Mouse (Mus musculus): ENCODE results near the gene Cdkal1.

Cdkal1 gene

DNA sequence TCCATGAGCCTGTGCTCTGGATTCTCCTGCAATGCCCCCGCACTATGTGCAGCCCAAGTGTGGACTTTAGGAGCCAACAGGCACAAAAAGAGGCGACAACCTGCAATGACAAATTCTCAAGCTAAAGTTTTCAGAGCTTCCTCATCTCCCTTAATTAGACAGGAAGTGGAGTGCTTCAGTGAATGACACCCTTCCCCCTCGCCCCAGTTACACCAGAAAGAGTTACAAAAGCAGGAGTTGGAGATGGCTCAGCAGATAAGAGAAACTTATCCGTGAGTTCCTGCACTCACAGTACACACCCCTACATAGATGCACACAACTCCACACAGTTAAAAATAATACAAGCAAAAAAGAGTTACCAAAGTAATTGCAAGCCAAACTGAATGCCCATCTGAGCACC, 620.4 kb downstream of the Cdkal1 start:
- no peak for DNase-seq (ENCODE audit: low read depth)

DNA sequence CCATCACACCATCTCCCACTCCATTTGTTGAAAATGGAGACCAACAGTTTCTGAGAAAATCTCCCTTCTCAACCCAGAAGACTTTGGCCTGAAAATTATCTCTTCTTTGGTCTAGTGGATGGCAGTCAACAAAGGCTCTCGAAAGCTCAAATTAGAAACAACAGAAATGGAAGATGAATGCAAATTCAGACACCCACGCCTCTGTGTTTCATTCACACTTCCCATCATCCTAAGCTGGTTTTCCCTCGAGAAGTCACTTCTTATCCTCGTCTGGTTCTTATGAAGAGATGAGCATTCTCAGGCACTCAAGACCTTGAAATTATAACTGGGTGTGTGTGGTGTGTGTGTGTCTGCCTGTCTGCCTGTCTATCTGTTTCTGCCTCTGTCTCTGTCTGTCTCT, 621.0 kb downstream of the Cdkal1 start:
- DNase-seq (ENCODE audit: low read depth): no peak

DNA sequence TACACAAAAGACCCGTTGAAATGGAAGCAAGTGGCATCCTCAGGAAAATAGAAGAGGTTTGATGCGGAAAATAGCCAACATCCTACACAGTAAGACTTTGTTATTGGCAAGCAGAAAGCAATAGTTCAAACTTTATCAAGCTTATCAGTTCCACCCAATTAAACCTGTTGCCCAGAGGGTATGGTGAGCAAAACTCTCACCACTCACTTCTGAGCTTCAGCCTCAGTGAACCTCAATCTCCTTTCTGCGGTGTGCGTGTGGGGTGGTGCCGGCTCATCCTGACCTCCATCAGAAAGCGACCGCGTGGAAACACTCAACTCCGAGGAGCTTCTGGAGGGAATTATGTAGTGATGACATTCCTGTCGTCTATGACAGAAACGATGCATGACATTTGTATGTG, 621.5 kb downstream of the Cdkal1 start:
- no peak for DNase-seq (ENCODE audit: low read depth)

DNA sequence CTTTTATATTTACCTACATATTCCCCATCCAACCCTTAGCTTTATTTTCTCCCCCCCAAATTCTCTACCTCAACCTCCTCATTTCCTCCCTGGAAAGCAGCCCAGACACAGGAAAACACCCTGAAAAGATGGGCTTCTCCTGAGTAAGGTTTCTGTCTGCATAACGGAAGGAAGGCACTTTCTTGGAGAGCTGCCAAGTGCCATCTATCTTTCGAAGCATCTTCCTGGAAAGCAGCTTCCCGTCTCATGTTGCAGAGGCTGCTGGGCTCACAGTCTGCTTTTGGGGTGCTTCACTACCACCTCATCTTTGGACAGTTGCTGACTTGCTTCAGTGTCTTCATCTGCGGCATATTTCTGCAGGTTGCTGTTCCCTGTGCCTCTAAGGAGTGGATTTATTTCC, 622.8 kb downstream of the Cdkal1 start:
- no peak for DNase-seq (ENCODE audit: low read depth)

DNA sequence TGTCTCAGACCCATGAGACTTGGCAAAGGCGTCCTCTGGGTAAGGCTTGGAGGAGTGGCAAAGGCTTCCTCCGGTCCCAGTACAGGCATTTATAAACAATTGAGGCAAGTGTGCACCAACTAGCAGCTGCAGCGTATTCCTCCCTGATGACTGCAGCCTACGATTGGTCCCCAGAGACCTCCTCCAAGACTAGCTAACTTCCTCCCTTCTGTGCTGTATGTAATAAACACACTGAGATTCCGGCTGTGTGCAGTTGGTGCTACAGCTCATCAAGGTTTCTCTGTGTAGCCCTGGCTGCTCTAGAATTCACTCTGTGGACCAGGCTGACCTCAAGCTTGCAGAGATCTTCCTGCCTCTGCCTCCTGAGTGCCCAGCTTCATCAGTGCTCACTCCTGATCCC, 630.7 kb downstream of the Cdkal1 start:
- DNase-seq (ENCODE audit: low read depth): no peak

DNA sequence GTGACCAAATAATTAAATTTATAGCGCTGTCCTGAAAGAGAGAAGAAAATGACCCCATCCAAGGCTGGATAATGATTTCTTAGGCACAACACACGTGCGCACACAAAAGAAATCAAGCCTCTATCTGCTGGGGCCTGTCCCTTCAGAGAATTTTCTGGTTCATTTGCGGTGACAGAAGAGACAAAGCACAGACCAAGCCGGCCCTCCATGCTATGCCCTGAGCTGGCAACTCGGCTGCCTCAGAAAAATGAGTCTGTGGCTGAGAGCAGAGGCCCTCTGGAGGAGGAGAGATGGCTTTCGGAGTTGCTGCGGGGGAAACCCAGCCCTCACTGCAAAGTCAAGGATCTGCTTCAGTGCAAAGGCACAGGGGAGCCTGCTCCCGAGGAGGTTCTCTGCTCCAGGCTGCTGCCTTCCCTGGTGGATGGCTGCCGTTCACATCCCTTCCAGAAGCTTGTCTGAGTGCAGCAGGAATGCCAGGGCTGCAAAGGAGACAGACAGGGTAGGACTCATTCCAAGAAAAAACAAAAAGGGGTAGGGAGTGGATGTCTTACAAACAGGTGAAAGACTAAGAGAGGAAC, 633.1 kb downstream of the Cdkal1 start:
- no peak for DNase-seq (ENCODE audit: low read depth)

DNA sequence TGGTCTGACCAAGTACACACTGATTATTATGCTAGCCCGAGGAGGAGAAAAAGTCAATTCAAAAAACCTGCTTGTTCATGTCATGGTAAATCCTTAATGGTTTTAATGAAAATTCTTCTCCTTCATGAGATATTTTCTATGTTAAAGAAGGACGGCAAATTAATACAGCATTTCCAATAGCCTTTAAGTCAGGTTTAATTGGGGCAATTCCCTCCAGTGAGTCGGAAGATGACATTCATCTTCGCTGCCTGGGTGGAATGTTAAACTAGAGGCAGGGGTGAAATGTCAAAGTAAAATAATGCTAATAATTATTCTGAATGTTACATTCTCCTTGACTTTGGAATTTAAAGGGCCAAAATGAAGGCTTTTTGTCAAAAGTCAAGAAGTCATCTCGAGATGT, 633.8 kb downstream of the Cdkal1 start:
- DNase-seq (ENCODE audit: low read depth): no peak

DNA sequence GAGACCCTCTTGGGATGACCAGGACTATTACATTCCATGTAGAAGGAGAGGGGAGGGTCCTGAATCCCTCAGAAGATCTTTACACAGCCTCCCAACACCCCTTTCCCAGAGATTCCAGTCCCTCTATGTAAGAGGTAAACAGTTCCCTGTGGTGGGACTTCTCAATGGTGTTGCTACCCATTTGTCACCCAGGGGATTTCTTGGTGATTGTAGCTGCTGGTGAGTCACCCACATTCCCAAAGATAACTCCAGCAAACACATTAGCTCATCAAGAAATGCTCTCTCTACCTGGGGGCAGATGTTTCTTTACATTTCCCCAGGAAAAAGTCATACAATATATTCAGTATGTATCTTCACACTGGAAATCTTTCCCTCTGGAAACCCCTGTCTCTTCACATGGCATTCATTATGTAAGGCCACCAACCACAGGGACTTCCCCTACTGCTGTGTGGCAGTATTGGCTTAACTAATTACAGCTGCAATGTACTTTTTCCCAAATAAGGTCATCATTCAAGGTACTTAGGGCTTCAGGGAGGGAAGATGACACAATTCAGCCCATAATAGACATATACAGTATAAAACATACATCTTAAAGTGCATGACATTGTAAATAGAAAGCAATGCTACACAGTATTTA, 636.8 kb downstream of the Cdkal1 start:
- DNase-seq (ENCODE audit: low read depth): no peak

DNA sequence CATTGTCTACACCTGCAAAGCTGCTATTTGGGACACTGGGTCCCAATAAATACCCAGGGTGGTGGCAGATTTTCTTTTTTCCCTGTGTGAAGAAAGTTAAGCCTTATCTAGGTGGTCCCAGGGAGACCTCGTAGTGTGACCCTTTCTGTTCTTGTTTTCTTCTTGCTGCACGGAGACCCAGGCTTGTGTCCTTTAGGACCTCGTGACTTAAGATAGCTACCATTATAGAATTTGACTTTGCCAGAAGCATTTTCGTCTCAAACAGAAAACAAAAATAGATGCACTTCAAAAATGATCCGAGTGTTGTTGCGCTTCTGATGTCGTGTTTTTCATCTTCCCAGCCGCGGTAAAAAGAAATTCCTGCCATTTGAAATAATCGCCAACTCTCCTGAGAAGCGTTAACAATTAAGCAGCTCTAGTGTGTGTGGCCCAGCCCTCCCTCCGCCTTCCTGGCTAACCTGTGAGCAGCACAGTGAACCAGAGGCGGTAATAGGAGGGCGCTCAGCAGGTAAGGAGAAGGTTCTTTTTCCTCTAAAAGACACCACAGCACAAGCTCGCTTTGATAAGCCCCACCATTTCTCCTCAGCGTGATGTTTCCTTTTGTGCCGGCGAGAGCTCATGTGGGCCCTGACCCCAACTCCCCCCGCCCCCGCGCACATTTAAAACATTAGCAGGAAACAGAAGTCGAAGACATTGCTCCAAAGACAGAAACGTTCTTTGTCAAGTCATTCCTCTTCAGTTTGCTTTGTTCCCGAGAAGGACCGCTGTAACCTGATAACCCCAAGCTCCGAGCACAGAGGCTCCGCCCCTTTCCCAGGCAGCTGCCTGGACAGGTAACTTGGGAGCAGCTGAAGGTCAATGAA, 645.1 kb downstream of the Cdkal1 start:
- no peak for DNase-seq (ENCODE audit: low read depth)

DNA sequence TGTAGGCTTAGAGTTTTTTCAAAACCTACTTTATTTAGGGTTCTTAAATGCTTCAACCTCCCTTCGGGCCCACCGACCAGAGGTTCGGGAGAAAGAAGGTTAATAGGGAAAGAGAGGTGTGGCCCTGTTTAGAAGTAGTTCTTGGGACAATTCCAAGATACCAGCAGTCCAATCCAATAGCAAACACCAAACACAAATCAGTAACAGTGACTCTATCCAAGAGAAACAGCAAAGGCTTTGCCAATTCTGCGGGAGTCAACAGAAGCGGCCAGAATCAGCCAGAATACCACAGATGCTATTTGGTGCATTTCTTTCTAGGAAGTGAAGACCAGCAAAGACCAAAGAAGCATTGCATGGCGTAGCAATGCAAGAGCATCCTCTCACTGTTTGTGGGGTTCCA, 646.7 kb downstream of the Cdkal1 start:
- DNase-seq (ENCODE audit: low read depth): peak; percentile 38

DNA sequence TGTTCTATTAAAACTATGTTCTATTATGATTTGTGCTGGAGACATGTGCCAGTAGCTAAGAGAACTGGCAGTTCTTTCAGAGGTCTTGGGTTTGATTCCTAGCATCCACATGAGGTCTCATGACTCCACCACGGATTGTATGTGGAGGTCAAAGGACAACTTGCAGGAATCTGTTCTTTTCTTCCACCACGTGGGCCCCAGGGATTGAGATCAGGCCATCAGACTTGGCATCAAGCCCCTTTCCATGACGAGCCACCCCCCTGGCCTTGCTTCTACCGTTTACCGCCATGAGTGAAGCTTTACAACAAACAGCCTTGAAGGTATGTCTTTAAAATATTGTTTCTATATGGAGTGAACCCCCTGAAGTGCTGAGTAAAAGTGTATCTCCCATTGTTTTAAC, 651.6 kb downstream of the Cdkal1 start:
- DNase-seq (ENCODE audit: low read depth): no peak

DNA sequence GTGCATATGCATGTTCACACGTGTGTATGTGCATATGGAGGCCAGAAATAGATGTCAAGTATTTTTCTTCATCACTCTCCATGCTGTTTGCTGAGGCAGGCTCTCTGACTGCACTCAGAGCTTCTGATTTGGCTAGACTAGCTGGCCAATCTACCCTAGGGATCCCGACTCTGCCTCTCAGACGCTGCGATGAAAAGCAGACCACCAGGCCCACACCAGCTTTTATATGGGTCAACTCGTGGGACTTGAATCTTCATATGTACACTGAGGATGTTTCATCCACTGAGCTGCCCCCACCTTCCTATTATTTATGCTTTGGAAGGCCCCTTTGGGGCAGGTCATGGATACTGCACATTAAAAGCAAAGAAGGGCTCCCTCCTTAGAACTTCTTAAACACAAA, 652.0 kb downstream of the Cdkal1 start:
- no peak for DNase-seq (ENCODE audit: low read depth)

DNA sequence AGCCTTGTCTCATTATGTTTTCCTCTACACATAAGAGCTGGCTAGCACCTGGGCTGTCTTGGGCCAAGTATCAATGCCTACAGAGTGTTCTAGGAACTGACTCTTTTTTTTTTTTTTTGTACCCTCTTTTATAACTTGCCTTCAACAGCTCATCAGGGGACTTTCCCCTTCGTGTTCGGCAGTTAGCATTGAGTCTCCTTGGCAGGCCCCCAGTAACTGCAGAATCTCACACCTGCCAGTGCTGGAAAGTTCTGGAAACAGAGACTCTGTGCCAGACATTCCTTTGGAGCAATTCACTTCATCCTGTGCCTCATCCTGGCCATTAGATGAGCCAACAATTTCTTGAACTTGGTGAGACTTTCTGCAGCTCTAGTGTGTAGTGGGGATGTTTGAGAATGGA, 652.9 kb downstream of the Cdkal1 start:
- DNase-seq (ENCODE audit: low read depth): peak; percentile 88

DNA sequence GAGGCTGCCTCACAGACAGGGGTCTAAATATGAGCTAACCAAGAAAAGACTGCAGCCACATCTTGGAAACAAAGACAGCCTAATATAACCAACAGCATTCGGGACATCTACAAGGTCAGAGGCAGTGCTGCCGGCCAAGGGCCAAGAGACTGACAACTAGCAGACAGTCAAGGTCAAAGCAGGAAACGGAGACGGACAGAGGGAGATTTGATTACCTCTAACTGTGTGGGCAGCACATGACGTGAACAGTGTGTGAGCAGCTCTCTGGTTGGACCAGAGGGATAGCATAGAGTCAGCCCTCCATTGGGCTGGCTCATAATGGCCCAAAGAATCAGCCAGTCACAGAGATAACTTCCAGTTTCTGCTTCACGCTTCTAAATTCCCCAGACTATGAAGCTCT, 655.8 kb downstream of the Cdkal1 start:
- no peak for DNase-seq (ENCODE audit: low read depth)

DNA sequence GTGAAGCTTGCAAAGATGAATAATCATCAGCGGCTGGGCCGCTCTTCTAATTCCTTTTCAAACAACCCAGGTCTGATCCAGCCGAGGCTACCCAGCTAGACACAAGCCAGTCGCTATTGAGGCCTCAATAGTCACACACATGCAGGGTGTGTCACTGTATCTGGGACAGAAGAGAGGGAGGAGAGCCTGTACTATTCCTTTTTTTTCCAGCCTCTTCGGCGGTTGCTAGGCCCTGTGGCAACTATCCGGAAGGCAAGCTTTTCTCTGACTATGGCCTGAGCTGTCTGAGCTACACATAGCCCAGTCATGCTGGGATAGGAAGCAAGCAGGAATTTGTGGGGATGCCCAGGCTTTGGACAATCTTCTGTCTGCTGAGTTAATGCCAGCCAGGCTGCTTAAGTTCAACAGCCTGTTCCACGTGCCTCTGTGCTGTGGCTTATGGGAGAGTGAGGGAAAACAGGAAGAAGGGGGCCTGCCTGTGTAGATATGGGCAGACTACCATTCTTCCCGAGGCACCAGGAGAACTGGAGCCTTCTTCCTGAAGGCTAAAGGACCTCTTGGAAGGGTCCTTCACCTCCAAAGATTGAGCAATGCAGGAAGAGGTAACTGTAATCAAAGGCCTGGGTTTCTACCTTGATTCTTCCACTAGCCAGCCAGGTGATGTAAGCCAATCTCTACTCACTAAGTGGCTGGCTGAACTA, 658.5 kb downstream of the Cdkal1 start:
- no peak for DNase-seq (ENCODE audit: low read depth)

DNA sequence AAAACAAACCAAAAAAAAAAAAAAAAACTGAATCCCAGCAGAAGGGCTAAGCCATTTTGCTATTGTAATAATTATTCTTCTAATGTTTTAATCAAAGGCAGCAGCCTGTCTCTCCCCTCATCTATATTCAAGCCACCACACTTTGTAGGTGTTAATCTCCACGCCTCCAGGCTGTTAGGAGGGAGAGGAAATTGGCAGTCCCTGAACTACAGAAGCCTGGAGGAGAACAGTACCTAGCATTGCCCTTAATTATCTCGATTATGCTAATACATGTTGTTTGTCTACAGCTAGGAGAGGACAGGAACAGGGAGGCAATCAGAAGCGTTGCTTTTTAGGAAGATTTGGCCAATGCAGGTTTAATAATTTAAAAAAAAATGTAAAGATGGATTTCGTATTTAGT, 659.8 kb downstream of the Cdkal1 start:
- DNase-seq (ENCODE audit: low read depth): no peak

DNA sequence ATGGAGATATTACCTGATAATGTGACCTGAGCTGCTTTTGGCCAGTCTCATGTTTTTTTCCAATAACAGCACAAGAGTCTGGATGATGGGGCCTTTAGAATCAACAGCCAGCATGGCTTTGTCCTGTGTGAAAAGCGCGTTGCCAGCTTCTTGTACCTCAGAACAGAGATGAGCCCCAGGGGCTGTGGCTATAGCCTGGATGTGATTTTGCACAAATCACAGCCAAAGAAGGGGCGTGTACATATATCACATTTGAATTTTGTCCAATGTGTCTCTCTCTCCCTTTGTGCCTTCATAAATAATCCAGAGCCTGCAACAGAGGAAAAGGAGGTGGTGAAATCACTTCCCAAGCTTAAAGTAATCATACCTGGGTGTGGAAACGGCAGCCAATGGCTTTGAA, 660.5 kb downstream of the Cdkal1 start:
- no peak for DNase-seq (ENCODE audit: low read depth)

DNA sequence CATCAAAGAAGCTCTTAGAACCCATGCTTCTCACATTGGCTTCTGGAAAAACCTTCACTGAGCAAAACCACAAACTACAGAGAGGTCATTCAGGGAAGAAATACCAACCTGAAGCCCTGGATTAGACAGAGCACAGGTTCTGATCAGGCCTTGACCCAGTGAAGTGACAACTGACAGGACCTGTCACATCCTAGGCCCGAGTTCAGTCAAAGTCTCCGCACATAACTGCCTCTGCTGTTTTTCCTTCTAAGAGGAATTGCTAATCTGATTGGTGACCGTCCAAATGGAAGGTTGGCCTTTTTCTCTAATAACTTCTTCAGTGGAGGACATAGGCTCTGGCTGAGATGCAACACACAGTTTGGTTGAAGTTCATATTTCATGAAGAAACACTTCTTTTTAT, 662.8 kb downstream of the Cdkal1 start:
- DNase-seq (ENCODE audit: low read depth): no peak

DNA sequence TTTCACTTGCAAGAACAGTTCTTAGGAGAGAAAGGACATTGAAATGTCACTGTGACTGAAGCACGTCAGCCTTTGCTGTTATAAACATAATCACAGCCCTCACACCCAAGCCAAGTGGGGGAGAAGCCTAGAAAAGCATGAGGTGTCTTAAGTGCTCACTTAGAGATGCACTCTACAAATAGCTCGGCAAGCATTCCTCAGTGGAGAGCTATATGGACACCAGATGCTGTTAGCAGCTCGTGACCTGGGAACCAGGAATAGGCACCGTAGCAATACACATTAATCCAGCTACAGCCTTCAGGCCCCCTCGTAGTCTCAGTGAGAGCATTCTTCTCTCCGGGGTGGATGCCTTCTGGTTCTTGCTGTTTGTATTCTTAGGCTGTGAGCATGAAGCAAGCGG, 664.9 kb downstream of the Cdkal1 start:
- no peak for DNase-seq (ENCODE audit: low read depth)

DNA sequence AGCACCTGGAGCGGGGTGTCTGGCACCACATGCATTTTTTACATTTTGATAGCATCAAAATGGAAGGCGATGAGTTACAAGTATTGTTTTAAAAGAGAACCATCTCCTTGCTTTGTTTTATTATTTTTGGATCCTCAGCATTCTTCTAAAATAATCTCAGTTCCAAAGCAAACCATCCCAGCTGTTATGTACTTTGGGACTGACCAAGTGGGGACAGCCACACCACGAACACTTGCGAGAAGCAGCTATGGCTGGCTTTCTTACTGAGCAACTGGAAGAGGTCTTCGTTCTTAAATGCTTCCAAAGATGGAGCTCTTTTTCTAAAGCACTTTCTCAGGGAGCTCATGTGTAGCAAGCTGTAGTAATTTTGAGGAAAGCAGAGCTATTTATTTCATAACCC, 668.7 kb downstream of the Cdkal1 start:
- no peak for DNase-seq (ENCODE audit: low read depth)

DNA sequence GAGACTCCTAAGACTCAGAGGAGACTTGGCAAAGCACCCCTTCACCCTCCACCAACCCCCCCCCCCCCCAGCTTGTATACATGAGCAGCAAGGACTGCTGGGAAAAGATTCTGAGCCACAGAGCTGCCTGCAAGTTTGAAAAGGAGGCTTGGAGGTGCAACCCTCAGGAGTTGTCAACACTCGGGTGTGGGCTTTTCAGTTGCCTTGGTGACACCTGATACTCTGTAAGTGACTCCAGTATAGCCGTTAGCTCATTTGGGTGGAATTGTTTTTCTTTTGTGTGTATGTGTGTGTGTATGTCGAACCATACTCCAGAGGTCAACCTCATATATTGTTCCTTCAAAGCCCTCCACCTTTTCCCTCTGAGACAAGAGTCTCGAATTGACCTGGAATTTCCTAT, 669.9 kb downstream of the Cdkal1 start:
- no peak for DNase-seq (ENCODE audit: low read depth)

DNA sequence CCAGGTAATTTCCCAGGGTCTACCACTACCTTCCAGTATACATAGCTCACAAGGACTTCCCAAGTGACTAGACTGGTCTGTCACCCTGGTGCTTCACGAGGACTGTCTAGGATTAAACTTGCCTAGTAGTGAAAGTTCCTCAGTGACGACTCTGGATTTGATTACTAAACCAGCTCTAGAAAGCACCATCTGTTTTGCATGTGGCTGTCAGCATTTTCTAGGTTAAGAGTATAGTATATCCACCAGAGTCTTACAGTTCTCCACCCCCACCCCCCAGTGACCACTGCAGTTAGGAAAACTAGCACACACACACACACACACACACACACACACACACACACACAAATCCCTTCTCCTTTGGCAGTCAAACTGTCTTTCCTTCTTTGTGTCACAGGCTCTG, 670.9 kb downstream of the Cdkal1 start:
- no peak for DNase-seq (ENCODE audit: low read depth)

DNA sequence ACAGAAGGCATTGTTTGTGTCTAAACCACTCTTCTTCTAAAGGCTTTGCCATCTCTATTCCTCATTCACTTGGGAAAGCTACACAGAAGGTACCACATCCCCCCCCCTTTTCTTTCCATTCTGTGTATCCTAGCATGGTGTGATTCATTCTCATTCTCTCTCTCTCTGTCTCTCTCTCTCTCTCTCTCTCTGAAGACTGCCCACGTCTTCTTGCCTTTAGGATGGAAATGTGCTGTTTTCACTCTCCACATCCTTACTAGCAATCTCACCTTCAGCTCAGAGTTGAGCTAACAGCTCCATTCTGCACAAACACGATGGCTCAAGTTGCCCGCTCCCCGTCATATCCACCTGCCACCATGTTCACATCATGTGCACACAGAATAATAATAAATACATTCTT, 675.6 kb downstream of the Cdkal1 start:
- DNase-seq (ENCODE audit: low read depth): no peak

All from fibroblast of lung, adult 2 months (primary cell).